Mouse (Mus musculus): ENCODE data around the gene Clps.

DNA sequence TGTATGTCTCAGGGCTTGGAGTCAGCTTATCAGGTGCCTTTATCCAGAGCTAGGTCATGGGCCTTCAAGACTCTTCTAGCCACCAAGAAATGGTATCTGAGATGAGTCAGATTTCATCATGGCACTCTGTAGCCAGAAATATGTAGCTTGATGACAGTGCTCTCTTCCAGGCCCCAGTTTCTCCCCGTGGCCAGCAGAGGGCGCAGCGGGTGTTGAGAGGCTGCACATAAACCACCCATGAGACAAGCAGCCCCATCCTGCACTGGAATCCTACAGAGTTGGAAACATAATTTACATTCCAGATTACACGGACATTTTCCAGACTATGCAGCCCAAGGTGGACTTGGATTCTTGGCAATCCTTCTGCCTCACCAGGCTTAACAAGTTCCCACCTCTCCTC lies 32.4 kb upstream of the Clps start:
- TF ChIP-seq EP300 (IDR thresholded peaks at IDR 0.05; ENCODE audit: low read length) (no peak), USF1 (IDR thresholded peaks at IDR 0.05; ENCODE audit: low read depth, low read length) (no peak), POLR2A (IDR thresholded peaks at IDR 0.05; ENCODE audit: low read depth, low read length) (no peak), CTCF (conservative IDR thresholded peaks at IDR 0.05 in 1 of 2, IDR thresholded peaks at IDR 0.05 in 1 of 2; ENCODE audit: low read depth in 2 of 2, low read length in 2 of 2) (peak; percentile 80 to 87), MAX (IDR thresholded peaks at IDR 0.05; ENCODE audit: low read length) (no peak), NRF1 (IDR thresholded peaks at IDR 0.05; ENCODE audit: low read depth, low read length) (no peak), POLR2AphosphoS2 (IDR thresholded peaks at IDR 0.05; ENCODE audit: low read depth, low read length) (no peak), KAT2A (IDR thresholded peaks at IDR 0.05; ENCODE audit: insufficient replicate concordance, low read length) (no peak), RAD21 (IDR thresholded peaks at IDR 0.05; ENCODE audit: low read depth, low read length) (peak; percentile 38), PAX5 (IDR thresholded peaks at IDR 0.05; ENCODE audit: low read length) (no peak), ZC3H11A (IDR thresholded peaks at IDR 0.05; ENCODE audit: low read depth, low read length) (no peak), SMC3 (IDR thresholded peaks at IDR 0.05; ENCODE audit: low read depth, low read length) (peak; percentile 76)
